Mouse (Mus musculus) thymus, postnatal 0 days (tissue): Measurements from ENCODE around the gene Gm128. TPM values are rescaled to one million over a fixed set of nuclear protein-coding genes. Genes with fewer than 3 reads are reported as not detected.

Experiments used
- DNase-seq: peaks from one replicate; pipeline ENCODE4 v3.0.0-alpha.2; 2015; ENCODE audit warnings: low spot score
- polyA plus RNA-seq: library from polyadenylated mRNA; unstranded; fragments of >200 nt; fragmentation: Nextera tagmentation; extraction: Ambion mirVana; gene quantifications from 2 replicates; pipeline ENCODE4 v1.2.1, GENCODE M21; 2015

Gm128 gene
- polyA plus RNA-seq, 1 experiment from 2014 or later, result 0.39 TPM

DNA sequence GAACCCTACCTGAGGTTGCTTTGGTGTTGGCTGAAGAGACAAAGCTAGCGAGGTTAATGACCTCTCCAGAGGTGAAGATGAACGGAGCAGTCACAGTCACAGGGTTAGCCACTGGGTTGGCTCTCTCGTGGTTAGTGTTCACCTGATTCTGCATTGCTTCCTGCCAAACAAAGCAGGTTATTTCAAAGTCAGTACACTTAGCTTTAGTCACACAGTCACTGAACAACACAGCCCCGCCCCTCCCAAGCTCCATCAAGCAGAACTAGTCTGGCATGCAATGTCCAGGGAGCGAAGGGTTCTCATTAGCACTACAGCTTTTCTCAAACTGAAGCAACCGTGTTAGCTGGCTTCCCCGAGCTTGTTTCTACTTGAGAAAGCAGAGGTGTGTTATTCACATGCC is 41.3 kb downstream of the Gm128 start:
- DNase-seq, result no peak

DNA sequence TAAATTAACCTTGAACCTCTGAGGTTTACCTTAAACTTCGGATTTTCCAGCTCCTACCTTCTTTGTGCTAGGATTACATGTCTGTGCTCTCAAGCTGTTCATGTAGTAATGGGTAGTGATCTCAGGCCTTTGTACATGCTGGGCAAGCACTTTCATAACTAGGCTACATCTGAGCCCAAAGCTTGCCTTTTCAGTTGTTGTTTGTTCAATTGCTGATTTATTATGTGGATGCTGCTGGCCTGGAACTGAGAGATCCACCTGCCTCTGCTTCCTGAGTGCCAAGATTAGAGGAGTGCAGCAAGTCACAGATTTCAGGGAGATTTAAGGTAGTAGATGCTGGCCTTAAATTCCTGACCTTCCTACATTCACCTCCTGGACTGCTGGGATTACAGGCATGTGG is 42.3 kb downstream of the Gm128 start:
- no peak for DNase-seq

DNA sequence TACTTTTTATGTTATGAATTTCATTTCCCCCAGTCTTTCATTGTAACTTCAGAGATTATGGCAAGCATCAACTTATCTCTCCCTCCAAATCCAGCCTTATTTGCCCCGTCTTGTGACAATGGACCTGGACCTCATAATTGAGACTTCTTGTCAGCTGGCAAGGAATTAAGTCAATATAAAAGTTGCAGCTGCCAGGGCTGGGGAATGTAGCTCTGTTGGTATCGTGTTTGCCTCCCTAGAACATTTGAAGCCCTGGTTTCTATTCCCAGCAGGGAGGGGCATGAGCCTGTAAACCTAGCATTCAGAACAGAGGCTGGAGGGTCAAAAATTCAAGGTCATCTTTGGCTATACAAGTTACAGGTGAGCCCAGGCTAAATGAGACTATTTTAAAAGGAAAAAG is 45.6 kb downstream of the Gm128 start:
- no peak for DNase-seq

DNA sequence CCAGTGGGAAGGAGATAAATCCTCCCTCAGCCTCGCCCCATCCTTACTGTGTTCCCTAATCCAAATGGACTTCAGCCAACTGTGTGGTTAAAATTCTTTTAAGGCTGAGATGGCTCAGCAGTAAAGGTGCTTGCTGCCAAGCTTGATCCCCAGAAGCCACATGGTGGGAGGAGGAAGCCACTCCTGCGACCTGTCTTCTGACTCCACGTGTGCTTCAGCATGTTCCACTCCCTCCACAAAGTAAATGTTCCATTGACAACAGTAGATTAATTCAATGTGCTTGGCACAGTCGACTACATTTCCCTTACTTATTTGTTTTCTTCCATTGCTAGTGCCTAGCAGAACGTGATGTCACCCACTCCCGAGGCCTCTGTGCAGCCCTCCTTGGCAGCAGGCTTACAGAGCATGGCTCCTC is 46.7 kb downstream of the Gm128 start:
- no peak for DNase-seq

Other genes starting within 250 kb of the Gm128 start
- gene Zfp687, start 226.2 kb downstream of the Gm128 start, polyA plus RNA-seq, result 16.7 and 18.4 TPM in 2 replicates
- 310 and 313 TPM in 2 replicates for gene Psmd4, start 199.0 kb downstream of the Gm128 start, polyA plus RNA-seq
- 19.9 and 22.6 TPM in 2 replicates for gene Pip5k1a, start 134.7 kb downstream of the Gm128 start, polyA plus RNA-seq
- gene Vps72, start 130.6 kb downstream of the Gm128 start, polyA plus RNA-seq, result 86.1 and 93.6 TPM in 2 replicates
- 1.6 and 1.8 TPM in 2 replicates for gene Tmod4, start 117.1 kb downstream of the Gm128 start, polyA plus RNA-seq
- gene Scnm1, start 107.6 kb downstream of the Gm128 start, polyA plus RNA-seq, result 77.4 and 81.3 TPM in 2 replicates
- gene Lysmd1, start 107.5 kb downstream of the Gm128 start, polyA plus RNA-seq, result 21.1 and 23.4 TPM in 2 replicates
- 39.0 and 41.2 TPM in 2 replicates for gene Tnfaip8l2, start 99.2 kb downstream of the Gm128 start, polyA plus RNA-seq
- 1.1 and 1.4 TPM in 2 replicates for gene Sema6c, start 81.1 kb downstream of the Gm128 start, polyA plus RNA-seq
- 9.3 and 13.8 TPM in 2 replicates for gene Gabpb2, start 23.7 kb downstream of the Gm128 start, polyA plus RNA-seq
- 167 and 178 TPM in 2 replicates for gene Cdc42se1, start 12.9 kb downstream of the Gm128 start, polyA plus RNA-seq
- 14.0 and 15.7 TPM in 2 replicates for gene Mllt11, start 9.4 kb downstream of the Gm128 start, polyA plus RNA-seq
- gene Bnipl, start 9.6 kb upstream of the Gm128 start, polyA plus RNA-seq, result 0.35 and 0.40 TPM in 2 replicates
- gene Mindy1, start 39.7 kb upstream of the Gm128 start, polyA plus RNA-seq, result 20.1 and 22.8 TPM in 2 replicates
- 9.0 and 10.1 TPM in 2 replicates for gene Prune1, start 40.5 kb upstream of the Gm128 start, polyA plus RNA-seq
- gene Anxa9, start 65.6 kb upstream of the Gm128 start, polyA plus RNA-seq, result 0.50 and 0.73 TPM in 2 replicates
- gene Cers2, start 73.2 kb upstream of the Gm128 start, polyA plus RNA-seq, result 120 and 126 TPM in 2 replicates
- 22.6 and 23.8 TPM in 2 replicates for gene Setdb1, start 115.6 kb upstream of the Gm128 start, polyA plus RNA-seq
- gene 4930558C23Rik, start 161.2 kb upstream of the Gm128 start, polyA plus RNA-seq, result not detected in 2 replicates
- gene Arnt, start 192.8 kb upstream of the Gm128 start, polyA plus RNA-seq, result 19.7 and 20.2 TPM in 2 replicates